Comparison of ENCODE assay signal across 8 mouse cellular contexts in genomic region chr14:22019949-22020845, GRCm38 (mm10). TPM values are rescaled to one million over a fixed set of nuclear protein-coding genes. Genes with fewer than 3 reads are reported as not detected.
A peak's percentile ranks its signal among the peaks of the same experiment; 100 is the strongest.
DNase-seq lines count a peak whose midpoint lies in the region; ATAC-seq and TF ChIP-seq lines count a peak whose summit lies in the region.

No protein-coding gene starts in this region.

- no peak for TF ChIP-seq EP300 in liver, postnatal 0 days (IDR thresholded peaks at IDR 0.05; ENCODE audit: low read depth)

- no peaks in the 10 kb centered on the region for H3K36me3 ChIP-seq in ES-E14 (ENCODE audit: control insufficient read depth, insufficient read depth, low read length, poor library complexity, severe bottlenecking)
- no peaks in the 10 kb centered on the region for H3K36me3 ChIP-seq in heart, embryonic 16.5 days (ENCODE audit: control insufficient read depth, insufficient read depth)
- no peaks in the 10 kb centered on the region for H3K36me3 ChIP-seq in liver, postnatal 0 days (replicated peaks; ENCODE audit: insufficient read depth, low read length)
- H3K36me3 ChIP-seq in stomach, embryonic 16.5 days (ENCODE audit: control insufficient read depth, insufficient read depth, low read length) = no peaks in the 10 kb centered on the region

- 39% methylated on average over 12 of the region's 12 CpGs for WGBS in heart, embryonic 16.5 days
- 15% methylated on average over 12 of the region's 12 CpGs for WGBS in liver, postnatal 0 days (ENCODE audit: insufficient replicate concordance)
- WGBS in stomach, embryonic 16.5 days = 51% methylated on average over 12 of the region's 12 CpGs

- peak overlapping the region; percentile 34; the same call in 1 of the 2 replicates for H3K9ac ChIP-seq in ES-E14 (ENCODE audit: insufficient read depth, low read depth, low read length, poor library complexity, severe bottlenecking)
- H3K9ac ChIP-seq in heart, embryonic 16.5 days (ENCODE audit: low read length) = peak overlapping the region; percentile 74
- H3K9ac ChIP-seq in liver, postnatal 0 days (replicated peaks) = peak overlapping the region; percentile 65
- H3K9ac ChIP-seq in stomach, embryonic 16.5 days (ENCODE audit: low read length) = peak overlapping the region; percentile 77

- no peaks in the 10 kb centered on the region for H3K27me3 ChIP-seq in heart, embryonic 16.5 days (ENCODE audit: control insufficient read depth, insufficient read depth, low read length)
- H3K27me3 ChIP-seq in liver, postnatal 0 days (ENCODE audit: insufficient read depth, low read length) = no peaks in the 10 kb centered on the region
- no peaks in the 10 kb centered on the region for H3K27me3 ChIP-seq in stomach, embryonic 16.5 days (ENCODE audit: control insufficient read depth, insufficient read depth, low read length)

- no peaks in the 10 kb centered on the region for H3K4me1 ChIP-seq in ES-E14 (ENCODE audit: control insufficient read depth in 2 of 2, insufficient read depth in 2 of 2, low read length in 2 of 2, poor library complexity in 1 of 2)
- H3K4me1 ChIP-seq in heart, embryonic 16.5 days (ENCODE audit: control insufficient read depth, insufficient read depth, low read length) = peaks cover 12% of the 10 kb centered on the region
- 0 out of 2 replicates have a peak, but pooled peaks cover 9% of the 10 kb centered on the region for H3K4me1 ChIP-seq in liver, postnatal 0 days (ENCODE audit: insufficient read depth)
- H3K4me1 ChIP-seq in stomach, embryonic 16.5 days (ENCODE audit: control insufficient read depth, insufficient read depth, low read length) = peaks cover 10% of the 10 kb centered on the region

- H3K27ac ChIP-seq in ES-E14 (ENCODE audit: insufficient read depth, low read depth, low read length, poor library complexity, severe bottlenecking) = no peak overlapping the region
- H3K27ac ChIP-seq in heart, embryonic 16.5 days (ENCODE audit: low read length) = peak overlapping the region; percentile 42; the same call in 1 of the 2 replicates
- peak overlapping the region; percentile 69 for H3K27ac ChIP-seq in liver, postnatal 0 days (ENCODE audit: low read depth)
- H3K27ac ChIP-seq in stomach, embryonic 16.5 days (ENCODE audit: low read length) = peak overlapping the region; percentile 46; the same call in 1 of the 2 replicates

- in situ Hi-C loops in ES-E14 (cut with MboI; ENCODE audit: low sequenced_read_pairs in 2 of 2, unreplicated experiment in 2 of 2) = no loop called here

- ATAC-seq in heart, embryonic 16.5 days (replicated peaks; ENCODE audit: extremely low read depth, insufficient read depth, low FRiP score) = no peak
- ATAC-seq in liver, postnatal 0 days = no peak
- ATAC-seq in stomach, embryonic 16.5 days (ENCODE audit: insufficient read depth, low FRiP score) = no peak

- no peaks in the 10 kb centered on the region for H3K9me3 ChIP-seq in ES-E14 (ENCODE audit: control insufficient read depth, insufficient read depth, low read depth, low read length)
- no peaks in the 10 kb centered on the region for H3K9me3 ChIP-seq in heart, embryonic 16.5 days (replicated peaks; ENCODE audit: control insufficient read depth, low read length)
- H3K9me3 ChIP-seq in liver, postnatal 0 days (ENCODE audit: low read length) = no peaks in the 10 kb centered on the region
- H3K9me3 ChIP-seq in stomach, embryonic 16.5 days (replicated peaks; ENCODE audit: control insufficient read depth, low read length) = no peaks in the 10 kb centered on the region

- peak overlapping the region; percentile 57 to 62 for H3K4me3 ChIP-seq in ES-E14 (ENCODE audit: insufficient read depth in 1 of 2, low read depth in 1 of 2, low read length in 2 of 2, poor library complexity in 1 of 2, severe bottlenecking in 1 of 2)
- peak overlapping the region; percentile 60 for H3K4me3 ChIP-seq in heart, embryonic 16.5 days (ENCODE audit: low read length)
- H3K4me3 ChIP-seq in liver, postnatal 0 days (ENCODE audit: low read depth, low read length) = peak overlapping the region; percentile 55
- peak overlapping the region; percentile 50 for H3K4me3 ChIP-seq in stomach, embryonic 16.5 days (replicated peaks; ENCODE audit: low read length)

- DNase-seq in adrenal gland, adult 2 months = peak; percentile 13
- no peak for DNase-seq in adrenal gland, adult 8-10 months
- DNase-seq in ES-E14 (ENCODE audit: low read depth, low spot score) = no peak
- DNase-seq in liver, postnatal 0 days = no peak
- no peak for DNase-seq in layer of hippocampus, adult 8-10 months (ENCODE audit: low spot score in 2 of 2)
- no peak for DNase-seq in right cerebral cortex, postnatal 14 days

- no peak for TF ChIP-seq CTCF in liver, postnatal 0 days (IDR thresholded peaks at IDR 0.05; ENCODE audit: low read depth)

- peak overlapping the region; percentile 95 for H3K4me2 ChIP-seq in heart, embryonic 16.5 days (ENCODE audit: low read depth, low read length)
- H3K4me2 ChIP-seq in liver, postnatal 0 days (ENCODE audit: low read depth, low read length) = peak overlapping the region; percentile 95
- peak overlapping the region; percentile 78 for H3K4me2 ChIP-seq in stomach, embryonic 16.5 days (ENCODE audit: low read depth, low read length)

TF ChIP-seq in ES-E14, 5 proteins besides CTCF, POLR2A, EP300 and RAD21:
- TF ChIP-seq HCFC1 (IDR thresholded peaks at IDR 0.05; ENCODE audit: borderline replicate concordance, insufficient read depth, low read length) = no peak
- TF ChIP-seq MAFK (IDR thresholded peaks at IDR 0.05; ENCODE audit: insufficient read depth, low read depth, low read length) = no peak
- no peak for TF ChIP-seq CHD2 (IDR thresholded peaks at IDR 0.05; ENCODE audit: low read depth, low read length)
- TF ChIP-seq ZC3H11A (IDR thresholded peaks at IDR 0.05; ENCODE audit: borderline replicate concordance, low read depth, low read length) = no peak
- TF ChIP-seq ZNF384 (IDR thresholded peaks at IDR 0.05; ENCODE audit: low read depth, low read length) = no peak

RNA-seq across cellular contexts. Expression of gene Lrmda, which starts 0.7 kb away (rescaled TPM):
- 1 to 10 TPM; 2.7 to 8.6 TPM for total RNA-seq in adrenal gland, adult 2 months (2021)
- polyA plus RNA-seq in adrenal gland, adult 2 months (2012; rRNA removed) = 0.89 and 0.92 TPM in 2 replicates
- 1 to 10 TPM; 3.4 to 8.5 (median 5.7) TPM for total RNA-seq in adrenal gland, adult 8-10 months (2022)
- 0.22 TPM in 1 of 2 replicates, not detected in the other for total RNA-seq in ES-E14 (2012; rRNA removed)
- 0.34 and 0.55 TPM in 2 replicates for polyA plus RNA-seq in heart, embryonic 16.5 days (2015; fragmentation: Nextera tagmentation; extraction: Ambion mirVana)
- polyA plus RNA-seq in liver, postnatal 0 days (2015; fragmentation: Nextera tagmentation; extraction: Ambion mirVana) = 0.15 and 0.28 TPM in 2 replicates
- 0.86 and 0.94 TPM in 2 replicates for polyA plus RNA-seq in stomach, embryonic 16.5 days (2015; fragmentation: Nextera tagmentation; extraction: Ambion mirVana)
- total RNA-seq in layer of hippocampus, adult 8-10 months (2022) = 1 to 10 TPM in 3 of 4 experiments, under 1 TPM in 1; 0.59 to 4.9 (median 1.8) TPM

RNA-seq across cellular contexts. Expression of gene Zfp503, which starts 30.8 kb away (rescaled TPM):
- 10 to 100 TPM; 19.4 to 34.1 TPM for total RNA-seq in adrenal gland, adult 2 months (2021)
- polyA plus RNA-seq in adrenal gland, adult 2 months (2012; rRNA removed) = 101 and 106 TPM in 2 replicates
- 10 to 100 TPM; 30.6 to 41.2 (median 34.7) TPM for total RNA-seq in adrenal gland, adult 8-10 months (2022)
- 0.21 and 1.2 TPM in 2 replicates for total RNA-seq in ES-E14 (2012; rRNA removed)
- polyA plus RNA-seq in heart, embryonic 16.5 days (2015; fragmentation: Nextera tagmentation; extraction: Ambion mirVana) = 1.9 and 2.9 TPM in 2 replicates
- polyA plus RNA-seq in liver, postnatal 0 days (2015; fragmentation: Nextera tagmentation; extraction: Ambion mirVana) = 0.99 and 1.1 TPM in 2 replicates
- polyA plus RNA-seq in stomach, embryonic 16.5 days (2015; fragmentation: Nextera tagmentation; extraction: Ambion mirVana) = 7.1 and 10.1 TPM in 2 replicates
- 1 to 10 TPM; 2.5 to 3.4 (median 3.1) TPM for total RNA-seq in layer of hippocampus, adult 8-10 months (2022)
